Mouse (Mus musculus) hindbrain, embryonic 12.5 days (tissue): ENCODE measurements at regions not wholly inside any gene's neighbourhood (a gene's known extent, or its start where the extent isn't known, plus 50 kb on each side); places are given as distances from the start of the nearest gene placed in this dataset.
"Not testable (repeated sequence)": the region's sequence is repeated elsewhere in the genome, so short reads cannot be mapped to it uniquely, and the experiment has no call there.

ENCODE experiments used
- ATAC-seq: fragments of 200-750 bp; cut with Nextera tagmentation; 2 replicates; pipeline ENCODE4 v1.8.0; 2017; ENCODE audit warnings: moderate TSS enrichment; ENCODE audit not compliant: low FRiP score
- H3K27ac ChIP-seq: fragments of 300-500 bp; sonication (generic); 2 replicates; pipeline ENCODE4 v1.5.1; 2016; ENCODE audit warnings: mild to moderate bottlenecking
- H3K27me3 ChIP-seq: fragments of 300-500 bp; sonication (generic); 2 replicates; pipeline ENCODE4 v1.6.1; 2016; ENCODE audit warnings: mild to moderate bottlenecking
- H3K36me3 ChIP-seq: fragments of 300-500 bp; sonication (generic); 2 replicates; pipeline ENCODE4 v1.6.1; 2016; ENCODE audit warnings: mild to moderate bottlenecking
- H3K4me1 ChIP-seq: fragments of 300-500 bp; sonication (generic); 2 replicates; pipeline ENCODE4 v1.6.1; 2016
- H3K4me2 ChIP-seq: fragments of 300-500 bp; sonication (generic); replicated peaks from 2 replicates; pipeline ENCODE4 v1.6.1; 2016; ENCODE audit warnings: mild to moderate bottlenecking
- H3K4me3 ChIP-seq: fragments of 300-500 bp; sonication (generic); 2 replicates; pipeline ENCODE4 v1.5.1; 2016; ENCODE audit warnings: mild to moderate bottlenecking
- H3K9ac ChIP-seq: fragments of 300-500 bp; sonication (generic); 2 replicates; pipeline ENCODE4 v1.6.1; 2016; ENCODE audit warnings: mild to moderate bottlenecking, moderate library complexity
- H3K9me3 ChIP-seq: fragments of 300-500 bp; sonication (generic); replicated peaks from 2 replicates; pipeline ENCODE4 v1.6.1; 2016; ENCODE audit warnings: mild to moderate bottlenecking
- whole genome bisulfite sequencing: fragments of 180-500 bp; shearing (Covaris S2); methylation state at CpG from one replicate; pipeline ENCODE4 v1.1.7; 2016; 5-methylcytosine and 5-hydroxymethylcytosine counted together

DNA sequence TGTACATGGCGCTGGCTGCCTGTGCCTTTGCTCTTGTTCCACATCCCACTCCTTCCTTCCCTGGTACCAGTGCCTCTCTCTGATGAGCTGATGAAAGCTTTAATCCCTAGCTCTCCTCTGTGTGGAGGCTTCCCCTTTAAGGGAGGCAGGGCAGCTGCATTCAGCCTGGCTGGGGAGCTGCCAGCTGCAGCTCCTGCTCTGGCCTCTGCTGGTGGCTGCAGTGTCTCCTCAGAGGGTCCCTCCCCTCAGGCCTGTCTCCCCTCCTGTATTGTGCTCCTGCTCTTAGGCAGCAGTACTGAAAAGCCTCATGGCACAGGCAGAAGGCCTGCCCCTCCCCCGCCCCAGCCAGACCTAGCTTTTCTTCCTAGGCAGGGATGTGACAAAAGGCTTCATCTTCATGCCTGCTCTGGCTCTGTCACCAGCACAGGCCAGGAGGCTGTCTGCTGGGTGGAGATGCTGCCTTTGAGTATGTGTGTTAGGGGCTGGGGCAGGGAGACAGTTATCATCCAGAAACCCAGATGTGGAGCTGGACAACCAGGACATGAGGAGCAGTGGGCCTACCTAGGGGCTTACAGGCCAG lies 97.7 kb upstream of the Zcchc13 start:
- H3K4me2 ChIP-seq = peak overlapping the region; percentile 25
- not testable (repeated sequence) for H3K9ac ChIP-seq, H3K36me3 ChIP-seq, H3K4me3 ChIP-seq, H3K27me3 ChIP-seq, H3K9me3 ChIP-seq
- ATAC-seq = peak; percentile 95
- peak overlapping the region; percentile 91 for H3K27ac ChIP-seq
- 11% methylated on average over 1 of the region's 2 CpGs for WGBS
- H3K4me1 ChIP-seq = peaks cover 12% of the 10 kb centered on the region

DNA sequence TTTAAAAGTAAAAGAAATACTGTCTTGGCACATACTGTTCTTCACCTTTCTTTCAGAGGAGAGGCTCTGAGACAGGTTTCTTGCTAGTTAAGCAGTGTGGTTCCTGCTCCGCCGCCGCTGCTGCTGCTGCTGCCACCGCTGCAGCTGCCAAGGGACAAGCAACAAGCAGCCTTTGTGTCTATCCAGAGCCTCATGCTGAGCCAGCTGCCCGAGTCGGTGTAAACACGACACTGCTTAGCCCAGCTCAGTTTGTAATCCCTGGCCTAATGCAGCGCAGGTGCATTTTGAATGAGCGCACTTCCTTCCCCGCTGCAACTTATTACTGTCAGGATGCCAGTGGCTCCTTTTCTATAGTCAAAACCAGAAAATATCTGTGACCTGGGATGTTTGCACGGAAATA lies 97.1 kb upstream of the Zcchc13 start:
- Histone ChIP-seq H3K36me3 (no peaks in the 10 kb centered on the region), H3K9me3 (no peaks in the 10 kb centered on the region), H3K9ac (no peak overlapping the region), H3K27ac (peak overlapping the region; percentile 91), H3K27me3 (no peaks in the 10 kb centered on the region), H3K4me3 (no peak overlapping the region), H3K4me1 (peaks cover 12% of the 10 kb centered on the region), H3K4me2 (peak overlapping the region; percentile 25)
- 4% methylated on average over 11 of the region's 11 CpGs for WGBS
- peak; percentile 81 for ATAC-seq

DNA sequence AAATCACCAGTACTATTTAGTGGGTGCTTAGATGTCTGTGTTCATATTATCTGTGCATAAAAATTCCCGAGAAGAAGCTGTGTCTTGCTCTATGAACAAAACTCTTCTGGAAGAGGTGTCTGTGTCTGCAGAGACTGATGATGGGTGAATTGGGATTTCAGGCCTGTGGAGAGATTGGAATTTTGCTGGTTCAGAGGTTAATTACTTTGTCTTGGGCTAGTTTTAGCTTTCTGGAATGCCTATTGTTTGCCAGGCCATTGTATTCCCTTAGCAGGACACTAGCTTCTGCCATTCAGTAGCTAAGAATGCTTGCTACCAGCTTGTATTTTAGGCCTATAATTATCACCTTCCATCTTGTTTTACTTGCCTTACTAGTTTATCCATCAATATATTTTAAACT lies 96.6 kb upstream of the Zcchc13 start:
- Histone ChIP-seq H3K4me3 (no peak overlapping the region), H3K27me3 (no peaks in the 10 kb centered on the region), H3K9ac (no peak overlapping the region), H3K9me3 (no peaks in the 10 kb centered on the region), H3K27ac (peak overlapping the region; percentile 91), H3K4me1 (peaks cover 12% of the 10 kb centered on the region), H3K36me3 (no peaks in the 10 kb centered on the region), H3K4me2 (peak overlapping the region; percentile 25; the same call in 1 of the 2 replicates)
- ATAC-seq = no peak
- WGBS = 7% methylated on average over 1 of the region's 1 CpGs

DNA sequence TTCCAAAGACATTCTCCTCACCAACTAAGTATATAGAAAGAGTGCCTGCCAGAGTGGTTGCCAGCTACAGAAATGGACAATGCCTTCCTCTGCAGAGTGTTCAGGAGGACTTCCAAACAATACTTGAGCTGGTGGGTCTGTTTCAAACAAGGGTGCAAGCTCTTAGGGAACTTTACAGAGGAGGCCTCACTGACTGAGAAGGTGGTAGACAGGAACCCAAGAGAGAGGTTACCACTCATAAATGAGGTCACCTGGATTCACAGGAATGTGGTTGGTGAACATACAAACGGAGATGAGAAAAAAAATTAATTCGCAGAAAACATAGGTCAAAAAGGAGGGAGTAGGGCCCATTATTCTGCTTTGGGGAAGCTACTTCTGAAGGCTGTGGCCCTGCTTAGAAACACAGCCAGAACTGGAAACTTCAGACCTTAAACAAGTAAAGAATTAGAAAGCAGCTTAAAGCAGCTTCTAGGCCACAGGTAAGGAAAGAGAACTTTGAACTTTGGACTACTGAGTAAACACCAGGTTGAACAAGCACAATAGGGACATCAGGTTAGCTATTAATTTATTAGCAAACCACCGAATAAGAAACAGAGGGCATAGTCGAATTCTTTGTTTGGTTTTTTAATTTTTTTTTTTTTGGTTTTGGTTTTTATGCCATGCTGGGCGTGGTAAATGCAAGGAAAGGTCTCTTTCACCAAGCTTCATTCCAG lies 83.7 kb upstream of the Zcchc13 start:
- Histone ChIP-seq H3K4me2 (no peak overlapping the region), H3K27me3 (no peaks in the 10 kb centered on the region), H3K4me3 (no peak overlapping the region), H3K36me3 (no peaks in the 10 kb centered on the region), H3K9me3 (no peaks in the 10 kb centered on the region), H3K27ac (no peak overlapping the region), H3K4me1 (no peaks in the 10 kb centered on the region), H3K9ac (no peak overlapping the region)
- 76% methylated on average over 5 of the region's 5 CpGs for WGBS
- ATAC-seq = no peak

DNA sequence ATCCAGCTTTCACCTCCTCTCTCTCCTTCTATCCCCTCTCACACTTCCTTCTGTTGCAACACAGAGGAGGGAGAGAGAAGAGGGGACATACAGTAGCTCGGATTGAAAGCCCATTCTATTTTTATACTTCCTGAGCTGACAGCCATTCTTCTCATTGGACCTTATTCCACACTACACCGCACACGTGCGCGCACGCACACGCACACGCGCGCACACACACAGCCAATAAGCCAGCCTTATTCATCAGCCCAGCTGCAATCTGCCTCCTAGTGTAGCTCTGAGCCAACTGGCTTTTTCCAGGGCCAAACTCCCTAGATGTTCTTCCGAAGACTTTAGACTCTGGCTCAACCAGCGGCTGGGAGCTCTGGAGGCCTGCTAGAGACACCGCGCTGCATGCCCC lies 79.1 kb upstream of the Zcchc13 start:
- Histone ChIP-seq H3K27ac (no peak overlapping the region), H3K4me3 (no peak overlapping the region), H3K36me3 (no peaks in the 10 kb centered on the region), H3K4me1 (peaks cover 5% of the 10 kb centered on the region), H3K4me2 (no peak overlapping the region), H3K9ac (no peak overlapping the region), H3K27me3 (no peaks in the 10 kb centered on the region), H3K9me3 (no peaks in the 10 kb centered on the region)
- no peak for ATAC-seq
- 90% methylated on average over 14 of the region's 14 CpGs for WGBS

DNA sequence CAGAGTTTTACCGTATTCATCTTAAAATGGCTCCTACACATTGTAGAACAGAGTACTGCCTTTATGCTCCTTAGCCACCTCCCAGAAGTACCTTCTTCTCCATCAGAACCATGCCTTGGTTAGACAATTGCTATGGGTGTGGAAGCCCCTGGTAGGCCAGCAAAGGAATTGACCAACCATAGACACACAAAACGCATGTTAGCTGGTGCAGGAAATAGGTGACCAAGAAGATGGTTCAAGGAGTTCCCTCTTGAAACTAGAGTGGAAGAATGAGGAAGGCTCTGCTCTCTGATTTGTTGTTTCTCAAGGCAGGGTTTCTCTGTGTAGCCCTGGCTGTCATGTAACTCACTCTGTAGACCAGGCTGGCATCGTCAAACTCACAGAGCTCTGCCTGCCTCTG lies 77.2 kb upstream of the Zcchc13 start:
- ATAC-seq = no peak
- H3K36me3 ChIP-seq = no peaks in the 10 kb centered on the region
- 92% methylated on average over 3 of the region's 3 CpGs for WGBS
- H3K4me1 ChIP-seq = peaks cover 14% of the 10 kb centered on the region
- H3K9me3 ChIP-seq = no peaks in the 10 kb centered on the region
- no peaks in the 10 kb centered on the region for H3K27me3 ChIP-seq
- no peak overlapping the region for H3K27ac ChIP-seq
- no peak overlapping the region for H3K9ac ChIP-seq
- no peak overlapping the region for H3K4me2 ChIP-seq
- H3K4me3 ChIP-seq = no peak overlapping the region

DNA sequence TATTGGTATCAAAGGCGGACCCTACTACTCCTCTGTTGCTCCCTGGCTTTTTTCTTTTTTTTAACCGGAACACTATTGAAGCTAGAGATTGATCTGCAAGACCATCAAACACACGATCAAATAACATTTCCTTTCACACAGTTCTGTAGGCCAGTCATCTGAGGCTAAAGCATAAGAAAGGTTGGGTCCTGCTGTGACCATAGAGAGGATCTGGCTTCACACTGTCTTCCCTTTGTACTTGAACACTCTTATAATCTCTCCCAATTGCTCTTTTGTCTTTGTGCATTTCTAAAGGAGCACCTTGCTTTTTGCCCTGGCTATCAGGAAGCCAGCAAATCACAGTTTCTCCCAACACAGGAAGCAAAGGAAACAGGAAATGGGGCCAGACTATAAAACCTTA lies 76.8 kb upstream of the Zcchc13 start:
- 81% methylated on average over 3 of the region's 3 CpGs for WGBS
- H3K27me3 ChIP-seq = no peaks in the 10 kb centered on the region
- ATAC-seq = no peak

DNA sequence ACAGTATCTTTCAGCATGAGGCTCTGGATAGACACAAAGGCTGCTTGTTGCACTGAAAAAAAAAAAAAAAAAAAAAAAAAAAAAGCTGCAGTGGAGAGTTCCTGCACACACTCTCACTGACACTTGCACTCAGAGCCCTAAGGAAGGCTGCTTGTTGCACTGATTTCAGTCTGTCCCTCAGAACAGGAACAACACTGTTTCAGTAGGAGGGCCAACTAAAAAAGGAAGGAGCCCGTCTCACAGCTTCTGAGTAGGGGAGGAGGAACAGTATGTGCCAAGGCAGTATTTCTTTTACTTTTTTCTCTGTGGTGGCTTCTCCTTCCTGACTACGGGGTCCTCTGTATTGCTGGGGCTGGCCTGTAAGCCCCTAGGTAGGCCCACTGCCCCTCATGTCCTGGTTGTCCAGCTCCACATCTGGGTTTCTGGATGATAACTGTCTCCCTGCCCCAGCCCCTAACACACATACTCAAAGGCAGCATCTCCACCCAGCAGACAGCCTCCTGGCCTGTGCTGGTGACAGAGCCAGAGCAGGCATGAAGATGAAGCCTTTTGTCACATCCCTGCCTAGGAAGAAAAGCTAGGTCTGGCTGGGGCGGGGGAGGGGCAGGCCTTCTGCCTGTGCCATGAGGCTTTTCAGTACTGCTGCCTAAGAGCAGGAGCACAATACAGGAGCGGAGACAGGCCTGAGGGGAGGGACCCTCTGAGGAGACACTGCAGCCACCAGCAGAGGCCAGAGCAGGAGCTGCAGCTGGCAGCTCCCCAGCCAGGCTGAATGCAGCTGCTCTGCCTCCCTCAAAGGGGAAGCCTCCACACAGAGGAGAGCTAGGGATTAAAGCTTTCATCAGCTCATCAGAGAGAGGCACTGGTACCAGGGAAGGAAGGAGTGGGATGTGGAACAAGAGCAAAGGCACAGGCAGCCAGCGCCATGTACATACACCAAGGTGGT lies 75.1 kb upstream of the Zcchc13 start:
- not testable (repeated sequence) for H3K9ac ChIP-seq, H3K4me3 ChIP-seq, H3K9me3 ChIP-seq, H3K36me3 ChIP-seq, H3K27me3 ChIP-seq, H3K4me2 ChIP-seq
- H3K27ac ChIP-seq = peak overlapping the region; percentile 79
- WGBS = 16% methylated on average over 5 of the region's 5 CpGs
- peaks cover 14% of the 10 kb centered on the region for H3K4me1 ChIP-seq
- peak; percentile 98 for ATAC-seq

More for the DNA sequence above, 76.8 kb upstream of the Zcchc13 start:
- Histone ChIP-seq H3K9me3 (no peaks in the 10 kb centered on the region), H3K4me2 (no peak overlapping the region), H3K4me1 (peaks cover 14% of the 10 kb centered on the region), H3K4me3 (no peak overlapping the region), H3K36me3 (no peaks in the 10 kb centered on the region), H3K27ac (no peak overlapping the region), H3K9ac (no peak overlapping the region)

DNA sequence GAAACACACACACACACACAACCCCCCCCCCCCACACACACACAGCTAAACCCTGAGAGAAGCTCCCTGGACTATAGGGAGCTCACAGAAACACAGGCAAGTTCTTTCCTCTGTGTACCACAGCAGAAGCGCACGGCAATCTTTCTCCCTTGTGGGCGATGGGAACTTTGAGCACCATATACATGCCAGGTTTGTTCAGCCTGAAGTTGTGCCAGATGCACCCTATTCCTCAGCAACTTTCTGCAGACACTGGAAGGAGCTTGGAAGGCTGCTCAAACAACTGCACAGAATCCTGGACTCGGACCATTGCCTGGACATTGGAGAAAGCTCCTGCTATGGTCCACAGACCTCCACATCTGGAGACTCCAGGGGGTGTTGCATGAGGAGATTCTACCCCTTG lies 74.3 kb upstream of the Zcchc13 start:
- Histone ChIP-seq H3K36me3 (no peaks in the 10 kb centered on the region), H3K9ac (no peak overlapping the region), H3K4me3 (no peak overlapping the region), H3K4me1 (peaks cover 14% of the 10 kb centered on the region), H3K4me2 (no peak overlapping the region), H3K9me3 (no peaks in the 10 kb centered on the region), H3K27me3 (no peaks in the 10 kb centered on the region), H3K27ac (peak overlapping the region; percentile 79)
- ATAC-seq = no peak
- 47% methylated on average over 4 of the region's 4 CpGs for WGBS

DNA sequence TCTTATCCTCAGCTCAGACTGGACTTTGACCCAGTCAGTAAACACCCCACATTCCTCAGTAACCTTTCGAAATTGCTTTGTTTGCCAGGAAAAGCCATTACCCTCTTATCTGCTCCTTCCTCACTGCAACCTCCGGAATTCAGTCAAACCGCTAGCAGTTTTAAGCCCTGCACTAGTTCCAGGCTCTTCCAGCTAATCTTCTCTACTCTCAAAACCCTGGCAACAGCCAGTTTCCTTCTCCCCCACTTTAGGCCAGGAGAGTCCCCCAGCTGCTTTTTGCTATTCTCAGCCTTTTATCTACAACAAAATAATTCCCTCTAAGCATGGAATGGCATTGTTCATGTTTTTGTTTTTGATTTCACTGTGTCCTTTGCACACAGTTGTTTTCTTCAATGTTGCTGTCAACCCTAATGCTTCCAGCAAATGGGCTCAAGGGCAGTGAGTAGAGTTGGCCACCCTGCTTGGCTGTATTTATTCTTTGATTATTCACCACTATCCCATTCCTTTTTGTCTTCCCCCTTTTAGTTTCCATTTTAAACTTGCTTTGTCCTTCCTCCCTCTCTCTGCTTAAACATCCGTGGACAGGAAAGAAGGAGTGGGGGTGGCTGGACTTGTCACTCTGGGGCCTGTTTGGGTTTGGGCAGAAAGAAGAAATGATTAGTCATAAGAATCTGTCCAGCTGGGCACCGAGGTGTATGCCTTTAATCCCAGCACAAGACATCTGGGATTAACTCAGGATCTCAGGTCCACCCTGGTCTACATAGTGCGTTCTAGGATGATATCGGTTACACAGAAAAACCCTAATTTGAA lies 73.5 kb upstream of the Zcchc13 start:
- no peak for ATAC-seq
- Histone ChIP-seq H3K36me3 (no peaks in the 10 kb centered on the region), H3K4me1 (peaks cover 14% of the 10 kb centered on the region), H3K27ac (0 out of 2 replicates have a peak overlapping the region, but pooled peaks have one; percentile 17), H3K4me2 (no peak overlapping the region), H3K9me3 (no peaks in the 10 kb centered on the region), H3K9ac (no peak overlapping the region), H3K4me3 (no peak overlapping the region), H3K27me3 (no peaks in the 10 kb centered on the region)
- WGBS = 48% methylated on average over 7 of the region's 7 CpGs

DNA sequence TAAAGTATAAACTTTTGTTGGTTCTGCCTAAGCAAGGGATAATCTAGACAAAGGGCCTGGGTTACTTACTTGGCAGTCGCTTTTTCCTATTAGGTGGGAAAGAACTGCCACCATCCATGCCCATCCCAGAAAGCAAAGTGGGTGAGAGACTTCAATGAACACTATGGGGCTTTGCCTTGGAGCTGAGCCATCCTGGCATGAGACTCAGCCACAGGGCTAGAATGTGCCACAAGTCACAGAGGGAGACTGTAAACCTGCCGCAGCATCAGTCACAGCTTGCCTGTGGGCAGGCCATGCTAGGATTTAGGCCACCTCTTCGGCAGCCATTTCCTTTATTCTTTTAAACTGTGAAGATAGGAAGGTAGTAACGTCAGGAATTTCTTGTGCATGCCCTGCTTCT lies 72.9 kb upstream of the Zcchc13 start:
- Histone ChIP-seq H3K27me3 (no peaks in the 10 kb centered on the region), H3K9ac (no peak overlapping the region), H3K36me3 (no peaks in the 10 kb centered on the region), H3K27ac (no peak overlapping the region; the same call in 1 of the 2 replicates), H3K9me3 (no peaks in the 10 kb centered on the region), H3K4me3 (no peak overlapping the region), H3K4me1 (peaks cover 14% of the 10 kb centered on the region), H3K4me2 (no peak overlapping the region)
- ATAC-seq = no peak
- WGBS = 85% methylated on average over 4 of the region's 4 CpGs
